Mouse (Mus musculus) fibroblast of lung, adult 2 months (primary cell): ENCODE measurements around the gene Pigs.

Experiments
- DNase-seq: peaks from one replicate; pipeline ENCODE4 v3.0.0-alpha.2; 2011; ENCODE audit warnings: low read depth

The Pigs gene

GRCm38 (mm10) chr11:78364103-78364502, 35.9 kb downstream of the Pigs start:
- DNase-seq, result no peak

- no peak for DNase-seq
These were observed 39.4 kb downstream of the Pigs start for GRCm38 (mm10) chr11:78367456-78368225.

GRCm38 (mm10) chr11:78370389-78370788, 42.2 kb downstream of the Pigs start:
- no peak for DNase-seq

GRCm38 (mm10) chr11:78371711-78372110, 43.5 kb downstream of the Pigs start:
- DNase-seq, result no peak

GRCm38 (mm10) chr11:78372166-78372565, 44.0 kb downstream of the Pigs start:
- DNase-seq, result no peak

GRCm38 (mm10) chr11:78372610-78373009, 44.4 kb downstream of the Pigs start:
- DNase-seq, result no peak

- no peak for DNase-seq
These were observed 45.9 kb downstream of the Pigs start for GRCm38 (mm10) chr11:78374147-78374546.

GRCm38 (mm10) chr11:78377549-78378159, 49.4 kb downstream of the Pigs start:
- DNase-seq, result no peak

GRCm38 (mm10) chr11:78380351-78380750, 52.1 kb downstream of the Pigs start:
- no peak for DNase-seq

- no peak for DNase-seq
These were observed 52.8 kb downstream of the Pigs start for GRCm38 (mm10) chr11:78380996-78381395.

GRCm38 (mm10) chr11:78382286-78382685, 54.1 kb downstream of the Pigs start:
- DNase-seq, result no peak

- peak; percentile 37 for DNase-seq
These were observed 54.5 kb downstream of the Pigs start for GRCm38 (mm10) chr11:78382701-78383100.

GRCm38 (mm10) chr11:78385776-78386175, 57.6 kb downstream of the Pigs start:
- no peak for DNase-seq

GRCm38 (mm10) chr11:78386508-78387043, 58.4 kb downstream of the Pigs start, which contains the start of gene Foxn1:
Foxn1 (minus strand) TSS chr11:78386558.
- DNase-seq, result no peak
